Mouse (Mus musculus): Measurements from ENCODE around the gene Anp32b.

DNA sequence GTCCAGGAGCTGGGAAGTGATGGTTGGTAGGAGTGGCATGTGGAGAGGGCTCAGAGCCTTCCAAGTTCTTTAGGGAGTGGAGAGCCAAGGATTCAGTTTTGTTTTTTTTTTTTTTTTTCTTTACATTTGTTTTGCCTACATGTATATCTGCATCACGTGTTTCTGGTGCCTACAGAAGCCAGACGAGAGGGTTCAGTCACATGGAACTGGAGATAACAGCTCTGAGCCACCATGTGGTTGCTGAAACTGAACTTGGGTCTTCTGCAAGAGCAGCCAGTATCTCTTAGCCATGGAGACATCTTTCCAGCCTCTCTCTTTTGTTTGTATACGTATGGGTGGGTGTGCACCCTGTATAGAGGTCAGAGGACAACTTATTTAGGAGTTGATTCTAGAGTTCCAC, 53.2 kb downstream of the Anp32b start:
- no peak for TF ChIP-seq CTCF (IDR thresholded peaks at IDR 0.05; ENCODE audit: low read depth, low read length)
- no peak for TF ChIP-seq POLR2A (IDR thresholded peaks at IDR 0.05; ENCODE audit: extremely low read depth, insufficient read depth, low read length)

All from liver, adult 2 months (tissue).